Mouse (Mus musculus) neutrophil, adult 65 days (primary cell): ENCODE measurements around the gene Igfn1. TPM values are rescaled to one million over a fixed set of nuclear protein-coding genes. Genes with fewer than 3 reads are reported as not detected.

Experiments used
- total RNA-seq: library from RNA; stranded (reverse); gene quantifications from 2 replicates; pipeline ENCODE4 v1.2.4, GENCODE M21; 2023

The Igfn1 gene
- total RNA-seq = not detected in 2 replicates

GRCm38 (mm10) chr1:136006292-136006748 is at the start of gene Igfn1:
Igfn1 (minus strand) TSS chr1:136006342.

DNA sequence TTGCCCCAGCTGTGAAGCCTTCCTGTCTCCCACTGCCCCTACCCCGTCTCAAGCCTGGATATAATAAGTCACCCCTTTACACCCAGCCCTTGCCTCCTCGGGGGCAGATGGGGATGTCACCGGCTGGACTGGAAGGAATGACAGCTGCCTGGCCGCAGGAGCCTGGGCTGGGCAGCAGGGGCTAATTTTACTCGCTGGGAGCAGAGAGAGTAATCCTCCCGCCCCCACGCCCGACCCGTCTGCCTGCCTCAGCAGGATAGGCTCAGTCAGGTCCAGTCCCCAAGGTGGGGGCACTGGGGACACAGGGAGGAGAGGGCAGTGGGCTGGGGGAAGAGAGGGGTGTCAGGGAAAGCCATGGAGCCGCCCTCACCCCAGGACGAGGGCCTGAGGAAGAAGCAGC is 46.4 kb upstream of the Igfn1 start, which contains the start of gene Cacna1s:
TSS of gene Cacna1s (plus strand) at position 204 of the 400 bp plus-strand sequence.

DNA sequence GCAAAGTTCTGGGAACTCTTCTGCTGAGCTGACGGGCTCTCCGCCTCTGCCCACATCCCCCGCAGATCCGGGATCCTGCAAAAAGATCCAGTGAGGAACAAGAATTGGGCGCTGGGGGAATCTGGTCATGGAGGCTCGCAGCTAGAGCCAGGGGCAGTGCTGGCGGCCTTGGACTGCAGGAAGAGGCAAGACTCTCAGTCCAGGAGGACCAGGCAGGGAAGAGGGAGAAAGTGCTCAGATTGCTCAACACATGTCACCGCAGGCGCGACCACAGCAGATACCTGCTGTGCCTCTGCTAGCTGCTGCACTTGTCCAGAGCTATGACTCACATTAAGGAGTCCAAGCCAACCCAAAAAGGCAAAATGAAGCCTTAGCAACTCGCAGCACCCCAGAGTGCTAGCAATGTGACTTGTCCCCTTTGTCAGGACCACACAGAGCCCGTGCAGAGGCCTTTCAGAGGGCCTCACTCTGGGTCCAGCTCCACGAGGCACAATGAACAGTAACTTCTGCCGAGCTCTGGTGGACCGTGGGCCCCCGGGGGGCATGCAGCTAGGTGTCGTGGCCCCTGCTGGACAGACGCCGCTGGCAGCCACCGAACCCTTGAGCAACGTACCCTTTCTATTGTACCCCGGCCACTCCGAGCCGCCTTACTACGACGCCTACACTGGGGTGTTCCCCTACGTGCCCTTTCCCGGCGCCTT is 44.3 kb upstream of the Igfn1 start, which contains the start of gene Ascl5:
TSS of gene Ascl5 (plus strand) at position 493 of the 701 bp plus-strand sequence.

GRCm38 (mm10) chr1:136007211-136008158 is 1.3 kb upstream of the Igfn1 start, which contains the start of gene Tmem9:
Tmem9 (plus strand) TSS chr1:136008150.

GRCm38 (mm10) chr1:135918644-135919407 is 87.3 kb downstream of the Igfn1 start, which contains the start of gene Pkp1:
Pkp1 (minus strand) TSS chr1:135919207.

Other genes starting within 250 kb of the Igfn1 start
- not detected in 2 replicates for gene Phlda3, start 240.2 kb downstream of the Igfn1 start, total RNA-seq
- not detected in 2 replicates for gene Tnni1, start 226.9 kb downstream of the Igfn1 start, total RNA-seq
- not detected in 2 replicates for gene Lad1, start 187.7 kb downstream of the Igfn1 start, total RNA-seq
- gene Tnnt2, start 170.0 kb downstream of the Igfn1 start, total RNA-seq = not detected in 2 replicates
- not detected in 2 replicates for gene Pkp1, start 87.1 kb downstream of the Igfn1 start, total RNA-seq
- gene Tmem9, start 1.8 kb upstream of the Igfn1 start, total RNA-seq = 2.5 and 2.9 TPM in 2 replicates
- gene Ascl5, start 44.5 kb upstream of the Igfn1 start, total RNA-seq = not detected in 2 replicates
- 0.66 TPM in 1 of 2 replicates, not detected in the other for gene Cacna1s, start 46.4 kb upstream of the Igfn1 start, total RNA-seq
- gene Kif21b, start 125.0 kb upstream of the Igfn1 start, total RNA-seq = 179 and 202 TPM in 2 replicates
- not detected in 2 replicates for gene Mroh3, start 206.5 kb upstream of the Igfn1 start, total RNA-seq
- gene Inava, start 227.9 kb upstream of the Igfn1 start, total RNA-seq = not detected in 2 replicates